Mouse (Mus musculus): Measurements from ENCODE around the gene Tgm5. TPM values are rescaled to one million over a fixed set of nuclear protein-coding genes. Genes with fewer than 3 reads are reported as not detected.
"Not testable (repeated sequence)": the region's sequence is repeated elsewhere in the genome, so short reads cannot be mapped to it uniquely, and the experiment has no call there.

The Tgm5 gene
- total and polyA plus RNA-seq, 3 experiments = 0.11 TPM; not detected in 2

DNA sequence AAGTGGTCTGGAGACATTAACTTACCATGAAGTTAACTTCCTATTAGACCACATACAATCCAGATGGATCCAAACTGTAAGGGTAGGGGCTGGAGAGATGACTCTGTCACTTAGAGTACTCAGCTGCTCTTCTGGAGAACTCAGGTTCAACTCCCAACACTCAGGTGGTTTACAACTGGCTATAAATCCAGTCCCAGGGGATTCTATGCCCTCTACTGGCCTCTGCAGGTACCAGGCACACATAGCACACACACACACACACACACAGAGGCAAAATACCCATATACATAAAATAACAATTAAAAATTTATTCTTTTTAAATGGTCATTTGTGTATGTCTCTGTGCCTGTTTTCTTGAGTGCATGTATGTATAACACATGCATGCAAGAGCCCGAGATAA lies 46.3 kb downstream of the Tgm5 start:
- ATAC-seq (ENCODE audit: extremely low read depth, insufficient number of reproducible peaks, low FRiP score, poor library complexity, severe bottlenecking) (no peak), DNase-seq (ENCODE audit: low spot score) (no peak)
- Histone ChIP-seq H3K27me3 (ENCODE audit: insufficient read depth, low read length) (peaks cover 3% of the 10 kb centered on the region), H3K4me1 (ENCODE audit: insufficient read depth, low read depth, low read length) (peaks cover 29% of the 10 kb centered on the region), H3K9me3 (replicated peaks) (no peaks in the 10 kb centered on the region), H3K36me3 (replicated peaks) (peaks cover under 1% of the 10 kb centered on the region), H3K4me3 (ENCODE audit: low read depth, low read length) (no peak overlapping the region)
- TF ChIP-seq GATA1 (IDR thresholded peaks at IDR 0.05; ENCODE audit: borderline replicate concordance, low read length) (no peak), CTCF (IDR thresholded peaks at IDR 0.05; ENCODE audit: low read depth, low read length) (no peak), GATA2 (IDR thresholded peaks at IDR 0.05; ENCODE audit: borderline replicate concordance, low read depth, low read length) (no peak), TAL1 (conservative IDR thresholded peaks at IDR 0.05; ENCODE audit: low read depth, low read length) (no peak)

DNA sequence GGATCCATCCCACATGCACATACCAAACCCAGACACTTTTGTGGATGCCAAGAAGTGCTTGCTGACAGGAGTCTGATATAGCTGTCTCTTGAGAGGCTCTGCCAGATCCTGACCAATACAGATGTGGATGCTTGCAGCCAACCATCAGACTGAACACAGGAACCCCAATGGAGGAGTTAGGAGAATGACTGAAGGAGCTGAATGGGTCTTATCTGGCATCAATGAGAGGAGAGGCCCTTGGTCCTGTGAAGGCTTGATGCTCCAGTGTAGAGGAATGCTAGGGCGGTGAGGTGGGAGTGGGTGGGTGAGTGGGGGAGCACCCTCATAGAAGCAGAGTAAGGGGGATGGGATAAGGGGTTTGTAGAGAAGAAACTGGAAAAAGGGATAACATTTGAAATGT lies 46.8 kb downstream of the Tgm5 start:
- H3K4me1 ChIP-seq (ENCODE audit: insufficient read depth, low read depth, low read length) = peaks cover 30% of the 10 kb centered on the region

DNA sequence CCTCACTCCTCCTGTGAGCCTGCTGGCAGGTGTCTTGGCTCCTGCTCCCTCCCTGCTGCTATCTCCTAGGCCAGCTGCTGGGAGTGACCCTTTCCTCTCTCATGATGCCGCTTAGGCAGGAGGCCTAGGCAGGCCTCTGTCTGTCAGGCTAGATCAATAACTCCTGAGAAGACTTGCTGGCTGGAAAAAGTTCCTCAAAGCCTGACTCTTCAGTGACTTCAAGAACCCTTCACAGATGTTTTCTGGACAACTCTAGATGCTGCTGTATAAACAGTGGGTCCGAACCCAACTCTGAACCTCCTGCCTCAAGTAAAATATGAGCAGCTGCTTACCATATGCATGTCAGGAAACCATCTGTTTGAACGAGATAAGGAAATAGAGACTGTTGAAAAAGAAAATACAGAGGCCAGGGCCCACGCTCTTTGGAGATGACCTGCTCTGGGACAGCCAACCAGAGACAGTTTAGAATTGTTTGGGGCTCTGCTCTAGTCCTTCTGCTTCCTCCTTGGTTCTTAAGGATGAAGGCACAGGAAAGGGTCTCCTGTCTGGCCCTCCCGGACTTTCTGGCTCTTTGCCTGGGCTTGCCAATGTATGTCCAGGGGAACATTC lies 48.8 kb downstream of the Tgm5 start, which contains the start of gene Epb42:
Gene Epb42, minus strand, starts transcription at position 340 of the 609 bp plus-strand sequence.
- TF ChIP-seq POLR2AphosphoS5 (IDR thresholded peaks at IDR 0.05; ENCODE audit: insufficient replicate concordance, low read depth, low read length) (no peak), GATA1 (IDR thresholded peaks at IDR 0.05; ENCODE audit: borderline replicate concordance, low read length) (no peak), CTCF (IDR thresholded peaks at IDR 0.05; ENCODE audit: low read depth, low read length) (no peak), GATA2 (IDR thresholded peaks at IDR 0.05; ENCODE audit: borderline replicate concordance, low read depth, low read length) (no peak), TAL1 (conservative IDR thresholded peaks at IDR 0.05; ENCODE audit: low read depth, low read length) (peak; percentile 87)

More for the DNA sequence above, 46.8 kb downstream of the Tgm5 start:
- not testable (repeated sequence) for H3K27me3 ChIP-seq (ENCODE audit: insufficient read depth, low read length); DNase-seq (ENCODE audit: low spot score); H3K36me3 ChIP-seq (replicated peaks); H3K9me3 ChIP-seq (replicated peaks); ATAC-seq (ENCODE audit: extremely low read depth, insufficient number of reproducible peaks, low FRiP score, poor library complexity, severe bottlenecking); H3K4me3 ChIP-seq (ENCODE audit: low read depth, low read length)

DNA sequence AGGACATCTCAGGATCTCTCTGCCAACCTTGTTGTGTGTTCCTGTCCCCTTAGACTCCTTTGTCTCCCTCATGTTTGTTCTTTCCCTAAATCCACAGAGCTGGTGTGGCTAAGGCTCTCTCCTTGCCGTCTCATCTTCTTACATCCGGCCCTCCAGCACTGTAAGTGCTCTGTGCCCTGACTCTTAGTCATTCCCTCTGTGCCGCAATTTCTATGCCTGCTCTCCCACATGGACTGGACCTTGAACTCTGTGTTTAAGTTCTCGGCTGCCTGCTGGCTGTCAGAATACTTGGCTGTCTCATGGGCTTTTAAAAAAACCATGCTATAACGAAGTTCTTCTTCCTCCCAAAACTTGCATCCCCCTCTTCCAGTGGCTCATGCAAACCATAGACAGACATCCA lies 62.7 kb downstream of the Tgm5 start:
- TF ChIP-seq GATA2 (IDR thresholded peaks at IDR 0.05; ENCODE audit: borderline replicate concordance, low read depth, low read length) = no peak
- TF ChIP-seq POLR2AphosphoS5 (IDR thresholded peaks at IDR 0.05; ENCODE audit: insufficient replicate concordance, low read depth, low read length) = no peak
- no peak for TF ChIP-seq TAL1 (conservative IDR thresholded peaks at IDR 0.05; ENCODE audit: low read depth, low read length)
- no peak for TF ChIP-seq CTCF (IDR thresholded peaks at IDR 0.05; ENCODE audit: low read depth, low read length)
- no peak for TF ChIP-seq GATA1 (IDR thresholded peaks at IDR 0.05; ENCODE audit: borderline replicate concordance, low read length)
- Histone ChIP-seq H3K4me3 (ENCODE audit: low read depth, low read length) (no peak overlapping the region), H3K4me1 (ENCODE audit: insufficient read depth, low read depth, low read length) (peaks cover 2% of the 10 kb centered on the region; the same call in 1 of the 2 replicates), H3K27me3 (ENCODE audit: insufficient read depth, low read length) (peaks cover 6% of the 10 kb centered on the region; the same call in 1 of the 2 replicates), H3K36me3 (replicated peaks) (peaks cover 8% of the 10 kb centered on the region), H3K9me3 (replicated peaks) (no peaks in the 10 kb centered on the region)
- ATAC-seq (ENCODE audit: extremely low read depth, insufficient number of reproducible peaks, low FRiP score, poor library complexity, severe bottlenecking) = no peak
- no peak for DNase-seq (ENCODE audit: low spot score)

More for the DNA sequence above, 48.8 kb downstream of the Tgm5 start, which contains the start of gene Epb42:
- H3K27me3 ChIP-seq (ENCODE audit: insufficient read depth, low read length) = no peaks in the 10 kb centered on the region
- peaks cover 3% of the 10 kb centered on the region for H3K36me3 ChIP-seq (replicated peaks)
- H3K9me3 ChIP-seq (replicated peaks) = no peaks in the 10 kb centered on the region
- H3K4me1 ChIP-seq (ENCODE audit: insufficient read depth, low read depth, low read length) = peaks cover 43% of the 10 kb centered on the region
- DNase-seq (ENCODE audit: low spot score) (peak; percentile 66), ATAC-seq (ENCODE audit: extremely low read depth, insufficient number of reproducible peaks, low FRiP score, poor library complexity, severe bottlenecking) (peak; percentile 88)
- H3K4me3 ChIP-seq (ENCODE audit: low read depth, low read length) = peak within 1 kb of the TSS; percentile 48; the same call in 1 of the 2 replicates

DNA sequence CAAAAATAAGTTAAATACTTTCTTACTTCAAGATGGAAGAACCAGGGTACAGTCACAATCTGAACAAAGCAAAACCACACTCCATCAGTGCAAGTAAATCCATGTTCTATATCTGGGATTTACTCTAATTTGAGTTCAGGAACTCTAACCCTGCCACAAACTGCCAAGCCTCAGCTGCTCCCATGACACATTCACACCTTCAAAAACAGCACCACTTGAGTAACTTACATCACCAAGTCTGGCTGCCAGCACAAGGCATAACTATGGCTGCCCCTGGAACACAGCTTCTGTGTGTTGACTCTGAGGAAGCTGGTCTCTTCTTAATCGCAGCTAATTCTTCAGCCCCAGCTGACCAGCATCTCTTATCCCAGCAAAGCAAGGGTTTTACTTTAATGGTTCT lies 68.5 kb downstream of the Tgm5 start:
- H3K36me3 ChIP-seq (replicated peaks) = peaks cover 35% of the 10 kb centered on the region
- no peak overlapping the region for H3K4me3 ChIP-seq (ENCODE audit: low read depth, low read length)
- no peak for TF ChIP-seq POLR2AphosphoS5 (IDR thresholded peaks at IDR 0.05; ENCODE audit: insufficient replicate concordance, low read depth, low read length)

DNA sequence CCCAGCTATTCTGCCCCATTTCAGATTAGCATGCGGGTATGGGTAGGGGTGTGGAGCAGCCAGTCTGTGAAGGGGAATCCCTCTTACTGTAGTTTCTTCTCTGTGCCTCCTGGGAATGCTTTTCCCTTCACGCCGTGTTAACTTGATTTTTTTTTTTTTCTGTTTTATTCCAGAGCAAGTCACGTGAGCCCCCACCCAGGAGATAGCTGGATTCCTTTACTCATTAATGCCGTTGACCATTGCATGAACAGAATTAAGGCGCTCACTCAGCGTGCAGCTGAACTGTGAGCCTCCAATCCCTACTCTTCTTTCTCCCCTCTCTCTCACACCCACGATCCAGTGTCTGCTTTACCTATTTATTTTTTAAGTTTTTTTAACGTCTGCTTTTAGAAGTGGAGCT lies 69.4 kb downstream of the Tgm5 start:
- Histone ChIP-seq H3K27me3 (ENCODE audit: insufficient read depth, low read length) (no peaks in the 10 kb centered on the region), H3K4me1 (ENCODE audit: insufficient read depth, low read depth, low read length) (0 out of 2 replicates have a peak, but pooled peaks cover 2% of the 10 kb centered on the region), H3K36me3 (replicated peaks) (peaks cover 44% of the 10 kb centered on the region), H3K9me3 (replicated peaks) (no peaks in the 10 kb centered on the region), H3K4me3 (ENCODE audit: low read depth, low read length) (no peak overlapping the region)
- DNase-seq (ENCODE audit: low spot score) = no peak
- ATAC-seq (ENCODE audit: extremely low read depth, insufficient number of reproducible peaks, low FRiP score, poor library complexity, severe bottlenecking) = no peak
- no peak for TF ChIP-seq TAL1 (conservative IDR thresholded peaks at IDR 0.05; ENCODE audit: low read depth, low read length)
- no peak for TF ChIP-seq GATA2 (IDR thresholded peaks at IDR 0.05; ENCODE audit: borderline replicate concordance, low read depth, low read length)
- no peak for TF ChIP-seq GATA1 (IDR thresholded peaks at IDR 0.05; ENCODE audit: borderline replicate concordance, low read length)
- TF ChIP-seq CTCF (IDR thresholded peaks at IDR 0.05; ENCODE audit: low read depth, low read length) = no peak
- no peak for TF ChIP-seq POLR2AphosphoS5 (IDR thresholded peaks at IDR 0.05; ENCODE audit: insufficient replicate concordance, low read depth, low read length)

More for the DNA sequence above, 68.5 kb downstream of the Tgm5 start:
- no peak for ATAC-seq (ENCODE audit: extremely low read depth, insufficient number of reproducible peaks, low FRiP score, poor library complexity, severe bottlenecking)
- no peak for DNase-seq (ENCODE audit: low spot score)
- H3K9me3 ChIP-seq (replicated peaks) = no peaks in the 10 kb centered on the region
- H3K27me3 ChIP-seq (ENCODE audit: insufficient read depth, low read length) = no peaks in the 10 kb centered on the region
- H3K4me1 ChIP-seq (ENCODE audit: insufficient read depth, low read depth, low read length) = 0 out of 2 replicates have a peak, but pooled peaks cover 2% of the 10 kb centered on the region

DNA sequence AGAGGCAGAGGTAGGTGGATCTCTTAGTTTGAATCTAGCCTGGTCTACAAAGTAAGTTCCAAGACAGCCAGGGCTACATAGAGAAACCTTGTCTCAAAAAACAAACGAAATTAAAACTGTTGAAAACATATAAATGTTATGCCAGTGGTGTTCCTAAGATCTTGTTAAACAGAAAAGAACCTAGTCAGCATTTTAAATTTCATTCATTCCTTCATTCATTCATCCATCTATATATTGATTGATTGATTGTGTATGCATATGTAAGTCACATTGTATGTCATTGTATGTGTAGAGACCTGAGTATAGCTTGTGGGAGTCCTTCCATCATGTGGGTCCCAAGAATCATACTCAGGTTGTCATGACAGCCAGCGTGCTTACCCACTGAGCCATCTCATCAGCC lies 70.1 kb downstream of the Tgm5 start:
- Histone ChIP-seq H3K27me3 (ENCODE audit: insufficient read depth, low read length) (no peaks in the 10 kb centered on the region), H3K9me3 (replicated peaks) (no peaks in the 10 kb centered on the region), H3K4me3 (ENCODE audit: low read depth, low read length) (no peak overlapping the region), H3K36me3 (replicated peaks) (peaks cover 50% of the 10 kb centered on the region), H3K4me1 (ENCODE audit: insufficient read depth, low read depth, low read length) (0 out of 2 replicates have a peak, but pooled peaks cover 2% of the 10 kb centered on the region)
- ATAC-seq (ENCODE audit: extremely low read depth, insufficient number of reproducible peaks, low FRiP score, poor library complexity, severe bottlenecking) = no peak
- no peak for DNase-seq (ENCODE audit: low spot score)
- TF ChIP-seq TAL1 (conservative IDR thresholded peaks at IDR 0.05; ENCODE audit: low read depth, low read length) (no peak), GATA1 (IDR thresholded peaks at IDR 0.05; ENCODE audit: borderline replicate concordance, low read length) (no peak), GATA2 (IDR thresholded peaks at IDR 0.05; ENCODE audit: borderline replicate concordance, low read depth, low read length) (no peak), CTCF (IDR thresholded peaks at IDR 0.05; ENCODE audit: low read depth, low read length) (no peak), POLR2AphosphoS5 (IDR thresholded peaks at IDR 0.05; ENCODE audit: insufficient replicate concordance, low read depth, low read length) (no peak)

Data from G1E (cell line).